In genomic region chr10:123572342-123573070, GRCm38 (mm10) we compare ENCODE assay signal across 22 mouse cellular contexts.
DNase-seq lines count a peak whose midpoint lies in the region; ATAC-seq and TF ChIP-seq lines count a peak whose summit lies in the region.
"Had no signal": no experiment of that assay in that cellular context is flagged by ENCODE, and none has a peak within 500 bp of the region (broad histone marks: within the 10 kb centered on the region; RNA-seq: fewer than 3 reads in every experiment).

No protein-coding gene starts in this region.

- in situ Hi-C loops in Patski (cut with MboI; ENCODE audit: low pct_unique_long_range_greater_than_20kb), result no loop called here

- H3K36me3 ChIP-seq in kidney, embryonic 15.5 days, result no peaks in the 10 kb centered on the region
- no peaks in the 10 kb centered on the region for H3K36me3 ChIP-seq in limb, embryonic 10.5 days
- H3K36me3 ChIP-seq in forebrain, embryonic 11.5 days (ENCODE audit: control insufficient read depth, insufficient read depth, low read length), result no peaks in the 10 kb centered on the region
- H3K36me3 ChIP-seq: embryonic facial prominence, embryonic 12.5 days; liver, embryonic 12.5 days; lung, embryonic 15.5 days; neural tube, embryonic 15.5 days; stomach, embryonic 15.5 days had no signal

- TF ChIP-seq CTCF in Patski (IDR thresholded peaks at IDR 0.05), result no peak

- H3K4me3 ChIP-seq in kidney, embryonic 15.5 days (replicated peaks), result no peak overlapping the region
- no peak overlapping the region for H3K4me3 ChIP-seq in limb, embryonic 10.5 days
- no peak overlapping the region for H3K4me3 ChIP-seq in forebrain, embryonic 11.5 days (ENCODE audit: low read depth, low read length)
- H3K4me3 ChIP-seq: embryonic facial prominence, embryonic 12.5 days; liver, embryonic 12.5 days; lung, embryonic 15.5 days; neural tube, embryonic 15.5 days; stomach, embryonic 15.5 days had no signal

- POLR2A ChIA-PET in Patski (lab: Charles Lee), result no interaction called here

- no peak for ATAC-seq in kidney, embryonic 15.5 days (replicated peaks; ENCODE audit: low FRiP score)
- ATAC-seq in Patski, result peak; percentile 11
- ATAC-seq in forebrain, embryonic 11.5 days (replicated peaks; ENCODE audit: low FRiP score), result no peak
- ATAC-seq: activated CD4-positive, CD25-positive, alpha-beta regulatory T cell, adult 4 months; hindbrain, postnatal 0 days; liver, embryonic 12.5 days had no signal

- CTCF ChIA-PET in Patski (lab: Charles Lee), result interaction anchor here (0.9 kb wide), 1 partner anchor 15 kb away, joined by 3 read pairs; no protein-coding TSS in a partner anchor

- peak overlapping the region; percentile 10; the same call in 1 of the 2 replicates for H3K27ac ChIP-seq in kidney, embryonic 15.5 days
- H3K27ac ChIP-seq in limb, embryonic 10.5 days, result peak overlapping the region; percentile 62; the same call in 1 of the 2 replicates
- no peak overlapping the region for H3K27ac ChIP-seq in forebrain, embryonic 11.5 days (ENCODE audit: low read depth, low read length)
- H3K27ac ChIP-seq: embryonic facial prominence, embryonic 12.5 days; hindbrain, postnatal 0 days; liver, embryonic 12.5 days; lung, embryonic 15.5 days; macrophage; neural tube, embryonic 15.5 days; stomach, embryonic 15.5 days had no signal

- H3K9ac ChIP-seq in kidney, embryonic 15.5 days, result no peak overlapping the region
- no peak overlapping the region for H3K9ac ChIP-seq in forebrain, embryonic 11.5 days (ENCODE audit: low read length)
- H3K9ac ChIP-seq: embryonic facial prominence, embryonic 12.5 days; liver, embryonic 12.5 days; lung, embryonic 15.5 days; neural tube, embryonic 15.5 days; stomach, embryonic 15.5 days had no signal

- 70% methylated on average over 7 of the region's 7 CpGs for WGBS in kidney, embryonic 15.5 days
- WGBS in limb, embryonic 10.5 days, result 47% methylated on average over 7 of the region's 7 CpGs
- WGBS in forebrain, embryonic 11.5 days, result 73% methylated on average over 7 of the region's 7 CpGs

- no peaks in the 10 kb centered on the region for H3K9me3 ChIP-seq in kidney, embryonic 15.5 days (replicated peaks)
- no peaks in the 10 kb centered on the region for H3K9me3 ChIP-seq in limb, embryonic 10.5 days (replicated peaks)
- no peaks in the 10 kb centered on the region for H3K9me3 ChIP-seq in forebrain, embryonic 11.5 days (ENCODE audit: control insufficient read depth, low read length)
- H3K9me3 ChIP-seq: embryonic facial prominence, embryonic 12.5 days; liver, embryonic 12.5 days; lung, embryonic 15.5 days; neural tube, embryonic 15.5 days; stomach, embryonic 15.5 days had no signal

- DNase-seq in kidney, postnatal 25 days, result no peak
- DNase-seq in Patski (ENCODE audit: low read depth, low spot score), result no peak
- peak; percentile 40 for DNase-seq in embryo, embryonic 11 days
- DNase-seq in limb, embryonic 10.5 days (ENCODE audit: low spot score), result peak; percentile 37
- no peak for DNase-seq in cerebellum, postnatal 36 days
- no peak for DNase-seq in B cell, adult 2 months
- no peak for DNase-seq in forebrain, embryonic 11.5 days (ENCODE audit: low spot score)
- DNase-seq: adrenal gland, postnatal 36 days; cerebellum, adult 9-10 months; heart, postnatal 4 days; kidney, postnatal 4 days; spleen, adult 18-20 months had no signal

- H3K27me3 ChIP-seq in kidney, embryonic 15.5 days, result no peaks in the 10 kb centered on the region
- H3K27me3 ChIP-seq in Patski, result no peaks in the 10 kb centered on the region
- no peaks in the 10 kb centered on the region for H3K27me3 ChIP-seq in limb, embryonic 10.5 days (ENCODE audit: low read depth, poor library complexity, severe bottlenecking)
- no peaks in the 10 kb centered on the region for H3K27me3 ChIP-seq in forebrain, embryonic 11.5 days (ENCODE audit: control insufficient read depth, insufficient read depth, low read length)
- H3K27me3 ChIP-seq: embryonic facial prominence, embryonic 12.5 days; liver, embryonic 12.5 days; lung, embryonic 15.5 days; neural tube, embryonic 15.5 days; stomach, embryonic 15.5 days had no signal

- H3K4me1 ChIP-seq in kidney, embryonic 15.5 days, result peaks cover 30% of the 10 kb centered on the region
- peaks cover 25% of the 10 kb centered on the region for H3K4me1 ChIP-seq in limb, embryonic 10.5 days
- no peaks in the 10 kb centered on the region for H3K4me1 ChIP-seq in forebrain, embryonic 11.5 days (replicated peaks; ENCODE audit: control insufficient read depth, insufficient read depth, low read length)
- H3K4me1 ChIP-seq: liver, embryonic 12.5 days; lung, embryonic 15.5 days; stomach, embryonic 15.5 days had no signal

- H3K4me2 ChIP-seq in kidney, embryonic 15.5 days, result no peak overlapping the region
- H3K4me2 ChIP-seq in forebrain, embryonic 11.5 days (ENCODE audit: low read depth, low read length, severe bottlenecking), result no peak overlapping the region
- H3K4me2 ChIP-seq: embryonic facial prominence, embryonic 12.5 days; liver, embryonic 12.5 days; lung, embryonic 15.5 days; midbrain, embryonic 11.5 days; neural tube, embryonic 15.5 days; stomach, embryonic 15.5 days had no signal

Comparison
In these comparisons a context has a peak if more than half of its experiments do, and no peak if none do; other contexts are left out.
1. DNase-seq: peak in embryo, embryonic 11 days (single experiment) and limb, embryonic 10.5 days (single experiment); none in kidney, postnatal 25 days (0 of 2), Patski (single experiment), cerebellum, postnatal 36 days (0 of 2), B cell, adult 2 months (0 of 2) and forebrain, embryonic 11.5 days (single experiment).